Mouse (Mus musculus) G1E (cell line): ENCODE measurements at regions not wholly inside any gene's neighbourhood (a gene's known extent, or its start where the extent isn't known, plus 50 kb on each side); places are given as distances from the start of the nearest gene placed in this dataset.

ENCODE experiments used
- CTCF ChIP-seq: IDR thresholded peaks from 2 replicates; pipeline ENCODE4 v1.5.1; 2012; ENCODE audit warnings: low read depth, low read length, inconsistent platforms, mixed read lengths
- GATA1 ChIP-seq: IDR thresholded peaks from 2 replicates; pipeline ENCODE4 v1.6.1; 2012; ENCODE audit warnings: borderline replicate concordance, low read length, inconsistent platforms, mixed read lengths
- GATA2 ChIP-seq: IDR thresholded peaks from 2 replicates; pipeline ENCODE4 v1.6.1; 2012; ENCODE audit warnings: low read depth, low read length, inconsistent platforms, borderline replicate concordance

DNA sequence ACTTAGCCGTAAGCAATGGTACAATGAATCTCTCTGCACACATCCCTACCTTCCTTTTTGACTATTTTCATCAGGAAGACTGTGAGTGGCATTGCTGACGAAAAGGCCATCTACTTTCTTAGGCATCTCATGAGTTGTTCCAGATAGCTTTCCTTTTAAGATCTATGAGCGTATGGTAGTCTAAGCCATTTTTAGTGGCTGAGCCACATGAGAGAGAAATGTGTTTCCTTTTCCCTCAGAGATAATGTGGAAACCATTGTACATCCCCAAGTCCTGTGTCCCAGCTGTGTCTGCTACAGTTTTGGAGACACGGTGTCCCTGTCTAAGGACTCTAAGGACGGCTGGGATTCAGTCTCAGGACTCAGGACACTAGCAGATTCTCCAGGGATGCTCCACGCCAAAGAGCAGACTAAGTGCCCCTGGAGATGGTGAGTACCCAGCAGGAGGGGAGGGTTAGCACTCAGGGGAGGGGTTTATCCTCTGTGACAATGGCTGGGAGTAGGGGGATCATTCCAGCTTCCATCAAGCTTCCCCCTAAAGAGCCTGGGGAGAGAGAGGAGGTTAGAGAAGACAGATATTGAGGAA, 199.0 kb downstream of the Cdca7 start:
- TF ChIP-seq GATA1 = no peak
- no peak for TF ChIP-seq GATA2
- TF ChIP-seq CTCF = no peak
